Mouse (Mus musculus) megakaryocyte progenitor cell, adult 5-6 weeks (primary cell): ENCODE measurements at regions not wholly inside any gene's neighbourhood (a gene's known extent, or its start where the extent isn't known, plus 50 kb on each side); places are given as distances from the start of the nearest gene placed in this dataset.

Experiments
- ATAC-seq: replicated peaks from 2 replicates; pipeline ENCODE4 v1.8.0; 2016; ENCODE audit warnings: mild to moderate bottlenecking, moderate TSS enrichment, inconsistent platforms; ENCODE audit not compliant: poor library complexity

- 0 out of 2 replicates have a peak, but pooled peaks have one; percentile 29 for ATAC-seq
Observed at GRCm38 (mm10) chrX:45340661-45341060, 250.0 kb downstream of the Prr32 start.
